Mouse (Mus musculus) lung, postnatal 10 days (tissue): ENCODE data around the gene Siah1b.
A peak's percentile ranks its signal among the peaks of the same experiment; 100 is the strongest.

Experiments
- DNase-seq: peaks from one replicate; pipeline ENCODE4 v3.0.0; 2021

Gene Siah1b

DNA sequence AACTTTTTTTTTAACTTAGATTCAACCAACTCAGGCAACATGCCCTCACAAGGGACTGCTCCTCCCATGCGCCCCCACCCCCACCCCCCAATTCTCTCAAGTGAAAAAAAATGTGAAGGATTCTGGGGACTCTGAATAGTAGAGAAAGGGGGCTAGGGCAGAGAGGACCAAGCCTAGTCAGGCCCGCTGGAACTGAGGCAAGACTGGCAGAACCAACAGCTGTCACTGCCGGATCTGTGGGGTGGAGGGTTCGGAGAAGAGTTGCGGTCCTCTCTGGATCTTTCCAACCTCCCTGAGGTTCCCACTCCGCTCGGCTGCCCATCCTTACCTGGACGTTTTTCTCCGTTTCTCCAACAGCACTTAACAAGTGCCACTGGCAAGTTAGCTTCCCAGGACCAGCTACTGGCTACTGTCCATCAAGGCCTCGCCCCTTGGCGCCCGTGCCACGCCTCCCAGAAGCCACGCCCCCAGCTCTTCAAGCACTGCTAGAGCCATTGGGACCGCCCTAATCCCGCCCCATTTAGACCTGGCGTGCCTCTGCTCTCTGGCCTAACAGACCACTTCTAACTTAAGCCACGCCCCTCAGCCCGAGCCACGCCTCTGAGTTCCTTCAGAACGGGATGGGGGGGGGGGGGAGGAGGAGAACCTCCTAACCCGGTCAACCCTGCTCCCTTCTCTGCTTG is 48.5 kb downstream of the Siah1b start, which contains the start of gene Car5b:
Car5b (minus strand) TSS at position 391 of the 683 bp plus-strand sequence.
- DNase-seq, result peak; percentile 95
